Mouse (Mus musculus) left cerebral cortex, postnatal 25 days (tissue): ENCODE results near the gene Acvr2b. TPM values are rescaled to one million over a fixed set of nuclear protein-coding genes. Genes with fewer than 3 reads are reported as not detected.

Experiments used
- DNase-seq, 2 experiments: peaks; one replicate each; pipeline ENCODE4 v3.0.0; 2022; ENCODE audit warnings: low spot score in 2 of 2, mixed read lengths in 1 of 2
- intact Hi-C: fragments of 180-260 bp; cut with DNase I; formaldehyde crosslinking; loops from one replicate; pipeline ENCODE4 v1.15.1; 2025
- total RNA-seq, 2 experiments: library from RNA; stranded (reverse); gene quantifications; 2 replicates each; pipeline ENCODE4 v1.2.3; 2021

The Acvr2b gene
- total RNA-seq, 2 experiments from 2014 or later: 14.9 to 17.7 TPM

DNA sequence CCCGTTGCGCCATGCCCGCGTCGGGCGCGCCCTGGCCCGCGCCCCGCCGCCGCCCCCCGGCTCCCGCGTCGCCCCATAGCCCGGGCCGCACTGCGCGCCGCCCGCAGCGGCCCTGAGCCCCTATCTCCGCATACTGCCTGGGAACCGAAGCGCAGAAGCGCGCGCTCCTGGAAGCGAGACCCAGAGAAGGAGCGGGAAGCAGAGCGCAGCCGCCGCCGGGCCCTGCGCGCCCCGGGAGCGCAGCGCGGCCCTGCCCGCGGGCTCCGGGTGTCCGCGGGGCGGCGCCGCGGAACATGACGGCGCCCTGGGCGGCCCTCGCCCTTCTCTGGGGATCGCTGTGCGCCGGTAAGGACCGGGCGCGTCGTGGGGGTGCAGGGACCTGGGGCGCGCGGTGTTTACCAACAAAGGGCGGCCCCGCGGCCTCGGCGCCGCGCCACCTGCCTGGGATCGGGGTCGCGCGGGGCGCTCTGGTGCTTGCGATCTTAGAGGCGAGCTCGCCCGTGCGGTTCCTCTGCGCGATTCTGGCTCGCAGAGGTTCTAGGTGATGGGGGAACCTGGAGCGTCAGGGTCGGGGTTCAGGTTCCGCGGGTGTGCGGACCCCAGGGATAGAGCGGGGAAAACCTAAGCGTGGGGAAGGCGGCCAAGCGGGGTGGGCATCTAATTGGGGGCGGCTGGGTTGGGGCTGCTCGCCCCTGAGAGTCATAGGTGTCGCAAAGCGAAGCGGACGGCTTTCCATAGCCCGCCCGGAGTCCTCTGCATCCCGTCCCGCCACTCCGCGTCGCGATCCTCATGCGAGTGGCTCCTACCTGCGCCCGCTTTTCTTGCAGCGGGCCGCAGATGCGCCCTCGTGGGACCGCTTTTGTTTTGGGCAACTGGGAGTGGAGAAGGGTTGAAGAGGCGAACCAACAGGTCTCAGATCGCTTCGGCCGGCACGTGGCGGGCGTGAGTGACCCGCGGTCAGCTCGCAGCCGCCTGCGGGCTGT lies 626 bp downstream of the Acvr2b start:
- intact Hi-C loops: loop anchor here (2.0 to 5.0 kb wide), 2 partner anchors 35 to 46 kb away; partner anchors contain the start of gene Xylb
- DNase-seq: peak; percentile 41 to 54

GRCm38 (mm10) chr9:119403236-119403641 lies 1.3 kb downstream of the Acvr2b start:
- intact Hi-C loops: loop anchor here (2.0 to 5.0 kb wide), 2 partner anchors 34 to 46 kb away; partner anchors contain the start of gene Xylb
- DNase-seq: no peak

- no peak for DNase-seq
- intact Hi-C loops: loop anchor here (5.0 kb wide), 1 partner anchor 33 kb away; no protein-coding TSS in a partner anchor
Measured at GRCm38 (mm10) chr9:119404090-119404489, 2.2 kb downstream of the Acvr2b start.

DNA sequence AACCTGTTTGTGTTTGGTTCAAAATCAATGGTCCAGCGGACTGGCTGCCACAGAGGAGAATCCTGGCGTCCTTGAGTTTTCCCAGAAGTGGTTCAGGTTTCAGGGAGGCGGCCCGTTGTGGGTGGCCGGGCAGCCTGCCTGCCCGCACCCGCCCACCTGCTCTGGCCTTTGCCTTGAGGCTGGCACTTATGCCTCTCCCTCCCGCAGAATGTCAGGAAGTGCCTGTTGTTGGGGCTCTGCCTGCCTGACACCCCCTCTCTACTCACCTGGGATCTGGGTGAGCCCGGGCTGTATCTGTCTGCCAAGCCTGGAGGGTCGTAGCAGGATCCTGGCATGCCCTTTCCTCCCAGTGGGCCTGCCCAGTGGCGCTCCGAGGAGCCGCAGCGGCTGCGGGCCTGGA lies 6.0 kb downstream of the Acvr2b start:
- intact Hi-C loops: no loop called here
- no peak for DNase-seq

DNA sequence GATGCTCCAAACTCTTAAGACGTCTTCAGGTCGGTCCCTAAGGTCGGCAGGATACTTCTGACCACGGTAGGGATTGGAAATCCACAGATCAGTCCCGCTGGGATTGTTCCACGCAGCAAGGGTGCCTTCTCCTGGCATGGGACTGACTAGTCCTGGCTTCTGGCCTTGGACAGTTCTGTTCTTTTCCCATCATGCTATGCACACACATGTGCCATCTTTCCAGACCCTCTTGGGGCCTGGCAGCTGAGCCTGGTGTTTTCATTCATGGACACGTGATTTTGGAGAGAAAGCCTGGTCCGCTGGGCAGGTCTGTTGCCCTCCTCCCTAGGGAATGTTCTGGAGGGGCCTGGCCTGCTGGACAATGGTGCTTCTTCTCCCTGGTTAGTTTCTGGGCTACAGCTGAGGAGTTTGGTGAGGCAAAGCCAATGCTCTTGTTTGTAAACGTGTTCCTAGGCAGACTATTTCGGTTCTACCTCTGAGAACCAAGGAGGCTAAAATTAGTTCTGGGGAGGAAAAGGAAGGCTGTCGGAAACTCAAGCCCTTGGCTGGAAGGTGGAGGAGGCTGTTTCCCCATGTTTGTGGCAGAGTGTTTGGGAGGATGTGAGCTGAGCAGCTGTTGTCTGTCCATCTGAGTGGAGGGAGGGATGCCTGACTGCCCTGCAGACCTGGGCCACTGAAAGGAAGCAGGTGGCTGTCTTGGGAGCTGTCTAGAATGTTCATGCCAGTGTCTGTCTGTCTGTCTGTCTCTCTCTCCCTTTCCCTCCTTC lies 7.2 kb downstream of the Acvr2b start:
- DNase-seq: peak in 1 of 2 experiments; percentile 48
- intact Hi-C loops: no loop called here

- DNase-seq: no peak
- intact Hi-C loops: no loop called here
Measured at GRCm38 (mm10) chr9:119409864-119410263, 7.9 kb downstream of the Acvr2b start.

- intact Hi-C loops: no loop called here
- no peak for DNase-seq
Measured at GRCm38 (mm10) chr9:119418025-119418424, 16.1 kb downstream of the Acvr2b start.

GRCm38 (mm10) chr9:119419852-119420438 lies 18.0 kb downstream of the Acvr2b start:
- intact Hi-C loops: no loop called here
- no peak for DNase-seq

GRCm38 (mm10) chr9:119425217-119425975 lies 23.5 kb downstream of the Acvr2b start:
- intact Hi-C loops: no loop called here
- DNase-seq: no peak

DNA sequence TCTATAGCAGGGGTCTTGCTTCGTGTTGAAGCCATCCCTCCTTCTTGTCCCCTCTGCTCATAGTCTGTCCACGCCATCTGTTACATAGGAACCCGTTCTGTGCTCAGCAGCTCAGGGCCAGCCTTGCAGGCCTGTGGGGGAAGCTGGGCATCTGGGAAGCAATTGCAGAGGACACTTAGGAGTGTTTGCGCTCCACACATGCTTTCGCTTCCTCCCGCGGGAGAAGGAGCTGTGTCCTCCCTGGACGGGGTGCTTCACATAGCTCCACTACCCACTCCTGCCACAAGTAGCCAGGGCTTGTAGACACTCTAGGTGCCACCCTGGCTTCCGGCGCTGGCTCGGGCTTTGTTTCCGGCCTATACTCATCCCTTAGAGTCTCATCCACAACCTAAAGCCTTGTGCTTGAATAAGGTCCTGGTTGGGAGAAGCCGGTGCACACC lies 24.1 kb downstream of the Acvr2b start:
- intact Hi-C loops: no loop called here
- no peak for DNase-seq

- intact Hi-C loops: no loop called here
- DNase-seq: no peak
Measured at GRCm38 (mm10) chr9:119426483-119426882, 24.6 kb downstream of the Acvr2b start.

- intact Hi-C loops: loop anchor here (2.0 to 10.0 kb wide), 2 partner anchors 74 to 176 kb away; partner anchors contain the start of gene Xylb
- DNase-seq: peak; percentile 82 to 86
Measured at GRCm38 (mm10) chr9:119430311-119430710, 28.4 kb downstream of the Acvr2b start.

- no peak for DNase-seq
- intact Hi-C loops: loop anchor here (5.0 to 10.0 kb wide), 2 partner anchors 34 to 181 kb away; partner anchors contain the start of gene Acvr2b
Measured at GRCm38 (mm10) chr9:119435855-119436254, 33.9 kb downstream of the Acvr2b start.

- DNase-seq: no peak
- intact Hi-C loops: loop anchor here (5.0 to 10.0 kb wide), 2 partner anchors 36 to 183 kb away; partner anchors contain the start of gene Acvr2b
Measured at GRCm38 (mm10) chr9:119438065-119438464, 36.1 kb downstream of the Acvr2b start.

DNA sequence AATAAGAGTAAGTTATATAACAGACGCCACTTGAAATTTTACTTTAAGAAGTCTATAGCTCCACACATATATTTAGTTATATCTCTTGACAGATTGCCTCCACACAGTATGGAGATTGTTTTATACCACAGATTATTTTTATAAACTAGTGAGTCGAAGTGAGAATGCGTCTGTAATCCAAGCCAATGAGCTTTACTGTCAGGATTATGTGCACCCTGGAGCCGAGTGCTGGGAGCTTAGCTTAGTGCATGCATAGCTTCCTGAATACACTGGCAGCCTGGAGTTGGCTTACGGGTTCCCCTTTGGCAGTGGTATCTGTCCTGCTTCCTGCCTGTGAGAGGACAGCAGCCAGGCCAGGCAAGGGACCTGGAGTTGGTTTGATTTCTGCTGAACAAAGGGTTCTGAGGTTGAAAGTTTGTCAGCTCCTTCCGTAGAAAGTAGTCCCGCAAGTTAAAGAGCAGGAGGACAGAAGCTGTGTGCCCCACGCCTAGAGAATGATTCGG lies 36.6 kb downstream of the Acvr2b start:
- intact Hi-C loops: loop anchor here (5.0 to 10.0 kb wide), 2 partner anchors 36 to 184 kb away; partner anchors contain the start of gene Acvr2b

GRCm38 (mm10) chr9:119444738-119445429 lies 43.0 kb downstream of the Acvr2b start, which contains the start of gene Exog:
Gene Exog (plus strand): TSS chr9:119444943.
- peak; percentile 98 to 99 for DNase-seq
- intact Hi-C loops: no loop called here

More for the DNA sequence above, 36.6 kb downstream of the Acvr2b start:
- peak in 1 of 2 experiments; percentile 66 for DNase-seq

DNA sequence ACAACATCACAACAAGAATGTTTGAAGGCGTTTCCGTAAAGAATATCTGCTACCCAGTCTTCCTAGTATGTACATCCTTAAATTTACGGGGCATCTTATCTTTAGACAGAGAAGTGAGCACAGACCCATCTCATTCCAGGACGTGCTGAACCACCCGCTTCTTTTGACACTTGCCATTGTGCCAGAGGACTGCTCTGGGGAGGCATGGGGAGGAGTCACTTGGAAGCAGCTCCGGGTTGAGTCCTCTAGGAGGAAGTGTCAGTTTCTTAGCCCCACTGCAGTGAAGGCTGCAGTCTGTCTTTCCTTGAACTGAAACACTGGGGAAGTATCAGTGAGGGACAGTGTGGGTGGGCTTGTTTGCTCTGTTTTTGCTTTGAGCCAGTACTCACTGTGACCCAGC lies 43.8 kb downstream of the Acvr2b start:
- DNase-seq: no peak
- intact Hi-C loops: no loop called here

GRCm38 (mm10) chr9:119455967-119456366 lies 54.0 kb downstream of the Acvr2b start:
- no peak for DNase-seq
- intact Hi-C loops: no loop called here
